Mouse (Mus musculus) heart, embryonic 15.5 days (tissue): Measurements from ENCODE around the gene Il1b. TPM values are rescaled to one million over a fixed set of nuclear protein-coding genes. Genes with fewer than 3 reads are reported as not detected.
A peak's percentile ranks its signal among the peaks of the same experiment; 100 is the strongest.

Source experiments
- ATAC-seq: fragments of 200-750 bp; cut with Nextera tagmentation; replicated peaks from 2 replicates; pipeline ENCODE4 v1.8.0; 2017; ENCODE audit warnings: low read depth, moderate TSS enrichment; ENCODE audit not compliant: insufficient number of reproducible peaks, insufficient read depth, low FRiP score
- H3K27ac ChIP-seq: fragments of 300-500 bp; sonication (generic); 2 replicates; pipeline ENCODE4 v1.5.1; 2015; ENCODE audit warnings: mild to moderate bottlenecking, inconsistent platforms
- H3K27me3 ChIP-seq: fragments of 300-500 bp; sonication (generic); 2 replicates; pipeline ENCODE4 v1.6.1; 2015; ENCODE audit warnings: inconsistent platforms
- H3K36me3 ChIP-seq: fragments of 300-500 bp; sonication (generic); 2 replicates; pipeline ENCODE4 v1.6.1; 2015; ENCODE audit warnings: mild to moderate bottlenecking, inconsistent platforms
- H3K4me1 ChIP-seq: fragments of 300-500 bp; sonication (generic); replicated peaks from 2 replicates; pipeline ENCODE4 v1.6.1; 2015; ENCODE audit warnings: inconsistent platforms
- H3K4me2 ChIP-seq: fragments of 300-500 bp; sonication (generic); 2 replicates; pipeline ENCODE4 v1.6.1; 2015; ENCODE audit warnings: inconsistent platforms, mild to moderate bottlenecking, moderate library complexity
- H3K4me3 ChIP-seq: fragments of 300-500 bp; sonication (generic); 2 replicates; pipeline ENCODE4 v1.5.1; 2015; ENCODE audit warnings: mild to moderate bottlenecking, inconsistent platforms
- H3K9ac ChIP-seq: fragments of 300-500 bp; sonication (generic); 2 replicates; pipeline ENCODE4 v1.6.1; 2015; ENCODE audit warnings: mild to moderate bottlenecking, inconsistent platforms
- H3K9me3 ChIP-seq: fragments of 300-500 bp; sonication (generic); replicated peaks from 2 replicates; pipeline ENCODE4 v1.6.1; 2016; ENCODE audit warnings: inconsistent platforms
- whole genome bisulfite sequencing: fragments of 180-500 bp; shearing (Covaris S2); methylation state at CpG from one replicate; pipeline ENCODE4 v1.1.7; 2015; ENCODE audit warnings: mixed read lengths; 5-methylcytosine and 5-hydroxymethylcytosine counted together
- polyA plus RNA-seq: library from polyadenylated mRNA; unstranded; fragments of >200 nt; fragmentation: Nextera tagmentation; extraction: Ambion mirVana; gene quantifications from 2 replicates; pipeline ENCODE4 v1.2.1, GENCODE M21; 2015

Il1b gene
- polyA plus RNA-seq, 1 experiment from 2014 or later: 0.39 TPM

- ATAC-seq: no peak
- Histone ChIP-seq H3K4me2 (no peak overlapping the region), H3K9ac (no peak overlapping the region), H3K9me3 (no peaks in the 10 kb centered on the region), H3K4me1 (no peaks in the 10 kb centered on the region), H3K36me3 (no peaks in the 10 kb centered on the region), H3K27me3 (no peaks in the 10 kb centered on the region), H3K4me3 (no peak overlapping the region), H3K27ac (no peak overlapping the region)
- WGBS: 58% methylated on average over 2 of the region's 2 CpGs
Observed at GRCm38 (mm10) chr2:129368106-129368505, 2.8 kb downstream of the Il1b start.

- no peak overlapping the region for H3K4me3 ChIP-seq
- no peaks in the 10 kb centered on the region for H3K36me3 ChIP-seq
- no peak for ATAC-seq
- 71% methylated on average over 5 of the region's 5 CpGs for WGBS
- no peaks in the 10 kb centered on the region for H3K9me3 ChIP-seq
- H3K27me3 ChIP-seq: no peaks in the 10 kb centered on the region
- H3K4me1 ChIP-seq: no peaks in the 10 kb centered on the region
- H3K9ac ChIP-seq: no peak overlapping the region
- no peak overlapping the region for H3K4me2 ChIP-seq
- H3K27ac ChIP-seq: no peak overlapping the region
Observed at GRCm38 (mm10) chr2:129367246-129367645, 3.7 kb downstream of the Il1b start.

- H3K4me1 ChIP-seq: no peaks in the 10 kb centered on the region
Observed at GRCm38 (mm10) chr2:129360975-129361560, 9.9 kb downstream of the Il1b start.

DNA sequence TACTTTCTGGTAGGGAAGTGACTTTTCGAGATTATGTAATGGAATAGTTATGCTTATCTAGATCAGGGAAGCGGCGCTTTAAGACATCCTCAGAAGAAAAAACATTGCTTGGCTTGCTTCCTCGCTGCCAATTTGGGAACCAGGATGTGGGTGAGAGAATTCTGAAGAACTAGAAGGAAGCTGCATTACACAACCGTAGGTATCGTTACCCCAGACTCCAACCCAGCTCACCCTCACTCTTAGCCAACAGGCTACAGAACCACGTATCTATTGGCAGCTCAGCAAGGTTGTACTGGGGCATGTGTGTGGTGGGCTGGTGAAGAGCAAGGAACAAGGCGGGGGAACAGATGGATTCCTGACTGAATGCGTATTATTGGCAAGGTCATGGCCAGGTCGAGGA is 10.7 kb downstream of the Il1b start:
- Histone ChIP-seq H3K4me3 (no peak overlapping the region), H3K9me3 (no peaks in the 10 kb centered on the region), H3K27ac (no peak overlapping the region), H3K4me2 (no peak overlapping the region), H3K27me3 (no peaks in the 10 kb centered on the region), H3K4me1 (no peaks in the 10 kb centered on the region), H3K9ac (no peak overlapping the region), H3K36me3 (no peaks in the 10 kb centered on the region)
- 73% methylated on average over 10 of the region's 10 CpGs for WGBS
- no peak for ATAC-seq

More at GRCm38 (mm10) chr2:129360975-129361560, 9.9 kb downstream of the Il1b start:
- H3K4me3 ChIP-seq: no peak overlapping the region
- WGBS: 67% methylated on average over 3 of the region's 3 CpGs
- no peaks in the 10 kb centered on the region for H3K36me3 ChIP-seq
- H3K27me3 ChIP-seq: no peaks in the 10 kb centered on the region
- ATAC-seq: no peak
- H3K4me2 ChIP-seq: no peak overlapping the region
- H3K9ac ChIP-seq: no peak overlapping the region
- H3K27ac ChIP-seq: no peak overlapping the region
- H3K9me3 ChIP-seq: no peaks in the 10 kb centered on the region

GRCm38 (mm10) chr2:129338138-129338621 is 32.8 kb downstream of the Il1b start:
- H3K27me3 ChIP-seq: no peaks in the 10 kb centered on the region
- no peak overlapping the region for H3K4me3 ChIP-seq
- WGBS: 62% methylated on average over 6 of the region's 6 CpGs
- H3K27ac ChIP-seq: no peak overlapping the region
- H3K9me3 ChIP-seq: no peaks in the 10 kb centered on the region
- no peaks in the 10 kb centered on the region for H3K36me3 ChIP-seq
- ATAC-seq: no peak
- H3K4me2 ChIP-seq: no peak overlapping the region
- H3K4me1 ChIP-seq: no peaks in the 10 kb centered on the region
- H3K9ac ChIP-seq: no peak overlapping the region

DNA sequence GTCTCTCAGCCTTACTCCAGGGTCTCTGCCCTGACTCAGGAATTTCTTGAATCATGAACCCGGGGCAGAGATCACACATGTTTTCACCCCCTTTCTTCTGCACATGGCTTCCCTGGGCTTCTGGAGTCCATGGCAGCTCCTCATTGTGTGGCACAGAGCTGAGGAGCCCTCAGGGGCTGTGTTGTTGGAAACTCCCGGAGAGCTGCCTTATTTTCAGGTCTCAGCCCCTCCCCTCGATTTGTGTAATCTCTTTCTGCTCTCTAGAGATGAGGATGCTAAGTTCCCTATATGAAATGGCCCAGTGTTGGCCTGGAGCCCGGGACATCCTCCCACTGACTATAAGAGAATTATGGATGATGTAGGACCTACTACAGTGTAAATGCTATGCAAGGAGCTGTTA is 37.5 kb downstream of the Il1b start:
- Histone ChIP-seq H3K27ac (no peak overlapping the region), H3K27me3 (no peaks in the 10 kb centered on the region), H3K9me3 (no peaks in the 10 kb centered on the region), H3K4me1 (no peaks in the 10 kb centered on the region; the same call in 1 of the 2 replicates), H3K4me3 (no peak overlapping the region), H3K36me3 (no peaks in the 10 kb centered on the region), H3K4me2 (no peak overlapping the region), H3K9ac (no peak overlapping the region)
- WGBS: 51% methylated on average over 4 of the region's 4 CpGs
- ATAC-seq: no peak

DNA sequence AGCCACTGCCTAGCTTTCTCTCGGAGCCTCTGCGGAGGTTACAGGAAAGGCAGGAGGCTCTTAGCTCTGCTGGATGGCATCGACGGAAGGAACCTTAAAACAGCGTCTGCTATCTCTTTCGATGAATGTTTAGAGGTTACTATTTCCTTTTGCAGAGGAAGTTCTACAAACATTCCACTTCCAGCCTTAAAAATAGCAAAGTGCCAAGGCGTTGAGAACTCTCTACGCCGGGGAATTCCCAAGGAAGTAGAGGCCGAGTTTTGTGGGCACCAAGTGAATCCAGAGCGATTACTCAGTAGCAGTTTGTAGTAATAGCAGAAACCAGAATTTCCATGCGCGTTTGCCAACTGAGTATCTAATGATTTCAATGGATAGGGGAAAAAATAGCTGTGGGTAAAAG is 40.4 kb downstream of the Il1b start:
- 62% methylated on average over 13 of the region's 13 CpGs for WGBS
- Histone ChIP-seq H3K27ac (peak overlapping the region; percentile 45), H3K4me3 (no peak overlapping the region), H3K9ac (no peak overlapping the region), H3K4me1 (no peaks in the 10 kb centered on the region; the same call in 1 of the 2 replicates), H3K27me3 (no peaks in the 10 kb centered on the region), H3K4me2 (peak overlapping the region; percentile 15; the same call in 1 of the 2 replicates), H3K9me3 (no peaks in the 10 kb centered on the region), H3K36me3 (no peaks in the 10 kb centered on the region)
- no peak for ATAC-seq

- Histone ChIP-seq H3K9ac (no peak overlapping the region), H3K4me2 (no peak overlapping the region; the same call in 1 of the 2 replicates), H3K27me3 (no peaks in the 10 kb centered on the region), H3K27ac (peak overlapping the region; percentile 45; the same call in 1 of the 2 replicates), H3K9me3 (no peaks in the 10 kb centered on the region), H3K4me3 (no peak overlapping the region), H3K4me1 (no peaks in the 10 kb centered on the region; the same call in 1 of the 2 replicates), H3K36me3 (no peaks in the 10 kb centered on the region)
- ATAC-seq: no peak
- WGBS: 46% methylated on average over 7 of the region's 7 CpGs
Observed at GRCm38 (mm10) chr2:129330024-129330423, 40.9 kb downstream of the Il1b start.

DNA sequence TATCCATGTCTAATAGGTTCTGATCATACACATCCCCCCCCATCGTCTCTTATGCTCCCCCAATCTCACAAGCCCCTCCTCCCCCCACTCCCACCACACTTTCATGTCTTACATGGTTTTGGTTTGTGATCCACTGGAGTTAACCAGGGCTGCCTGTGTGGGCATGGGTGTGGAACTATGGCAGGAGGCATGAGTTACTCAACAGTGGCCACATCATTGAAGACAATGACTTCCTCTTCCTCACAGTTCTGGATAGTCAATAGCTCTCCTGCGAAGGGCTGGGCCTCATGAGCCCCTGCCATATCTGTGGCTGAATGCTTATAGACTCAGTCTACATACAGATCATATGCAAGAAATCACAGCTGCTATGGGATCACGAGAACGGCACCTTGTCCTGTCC is 42.7 kb downstream of the Il1b start:
- H3K4me2 ChIP-seq: no peak overlapping the region
- H3K27me3 ChIP-seq: no peaks in the 10 kb centered on the region
- no peaks in the 10 kb centered on the region for H3K36me3 ChIP-seq
- no peak overlapping the region for H3K27ac ChIP-seq
- H3K4me3 ChIP-seq: no peak overlapping the region
- WGBS: 86% methylated on average over 4 of the region's 4 CpGs
- H3K9me3 ChIP-seq: no peaks in the 10 kb centered on the region
- H3K9ac ChIP-seq: no peak overlapping the region
- ATAC-seq: no peak
- no peaks in the 10 kb centered on the region; the same call in 1 of the 2 replicates for H3K4me1 ChIP-seq

- Histone ChIP-seq H3K36me3 (no peaks in the 10 kb centered on the region), H3K27me3 (no peaks in the 10 kb centered on the region), H3K27ac (no peak overlapping the region), H3K4me2 (no peak overlapping the region), H3K9ac (no peak overlapping the region), H3K9me3 (no peaks in the 10 kb centered on the region), H3K4me3 (no peak overlapping the region), H3K4me1 (no peaks in the 10 kb centered on the region)
- 69% methylated on average over 3 of the region's 3 CpGs for WGBS
- ATAC-seq: no peak
Observed at GRCm38 (mm10) chr2:129324216-129324615, 46.7 kb downstream of the Il1b start.

DNA sequence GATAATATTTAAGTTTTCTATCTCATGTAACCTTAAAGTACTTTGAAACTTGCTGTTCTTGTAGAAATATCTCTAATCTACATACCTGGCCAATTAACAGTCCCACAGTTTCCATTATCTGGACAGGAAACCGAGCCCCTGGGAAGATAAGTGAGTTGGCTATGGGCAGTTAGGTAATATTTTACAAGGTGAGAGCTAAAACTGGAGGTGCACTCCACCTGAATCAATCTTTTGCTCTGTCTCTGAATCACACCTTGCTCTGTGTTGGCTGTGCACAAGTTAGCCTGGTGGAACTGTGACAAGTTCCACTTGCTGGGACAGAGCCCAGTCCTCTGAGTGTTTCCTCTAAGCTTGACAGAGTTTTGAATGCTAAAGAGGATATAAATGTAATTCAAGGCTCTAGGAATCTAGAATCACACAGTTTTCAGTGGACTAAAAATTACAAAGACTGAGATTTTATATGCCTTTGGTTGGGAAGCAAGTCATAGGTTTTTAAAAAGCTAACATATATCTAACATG is 48.8 kb downstream of the Il1b start:
- no peak overlapping the region for H3K4me2 ChIP-seq
- H3K27me3 ChIP-seq: no peaks in the 10 kb centered on the region
- no peaks in the 10 kb centered on the region for H3K9me3 ChIP-seq
- ATAC-seq: no peak
- no peaks in the 10 kb centered on the region for H3K4me1 ChIP-seq
- 59% methylated on average over 1 of the region's 1 CpGs for WGBS
- H3K4me3 ChIP-seq: no peak overlapping the region
- H3K9ac ChIP-seq: no peak overlapping the region
- H3K36me3 ChIP-seq: no peaks in the 10 kb centered on the region
- H3K27ac ChIP-seq: no peak overlapping the region

DNA sequence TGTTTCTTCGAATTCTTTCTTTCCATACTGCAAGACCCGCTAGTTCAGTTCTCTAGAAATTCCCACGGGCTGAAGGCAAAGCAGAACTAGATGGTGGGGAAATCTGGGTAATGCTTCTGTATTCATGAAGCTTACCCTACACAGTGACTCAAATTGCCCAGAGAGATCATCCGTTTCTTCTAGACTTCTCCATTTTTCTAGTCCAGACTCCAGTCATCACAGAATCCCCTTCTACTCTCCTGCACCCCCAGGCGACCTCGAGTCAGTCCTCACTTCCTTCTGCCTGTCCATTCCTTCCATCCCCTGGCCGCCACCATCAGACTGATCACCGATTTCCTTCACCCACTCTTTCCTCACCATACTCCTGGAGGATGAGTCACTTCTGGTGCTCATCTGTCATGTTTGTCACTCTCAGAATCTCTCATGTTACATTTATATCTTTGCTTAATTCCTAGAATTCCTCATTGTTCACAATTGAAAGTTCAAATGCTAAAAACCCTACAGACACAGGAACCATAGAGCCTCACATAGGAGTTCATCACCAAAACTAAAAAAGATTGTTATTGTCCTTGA is 50.8 kb downstream of the Il1b start:
- H3K4me1 ChIP-seq: no peaks in the 10 kb centered on the region
- ATAC-seq: no peak
- H3K4me2 ChIP-seq: no peak overlapping the region
- no peak overlapping the region for H3K4me3 ChIP-seq
- 73% methylated on average over 8 of the region's 8 CpGs for WGBS
- H3K27ac ChIP-seq: no peak overlapping the region
- H3K27me3 ChIP-seq: no peaks in the 10 kb centered on the region
- H3K9me3 ChIP-seq: no peaks in the 10 kb centered on the region
- H3K9ac ChIP-seq: no peak overlapping the region
- no peaks in the 10 kb centered on the region for H3K36me3 ChIP-seq
